Mouse (Mus musculus): Measurements from ENCODE around the gene Gm6993. TPM values are rescaled to one million over a fixed set of nuclear protein-coding genes. Genes with fewer than 3 reads are reported as not detected.

Gene Gm6993
- polyA plus RNA-seq, 1 experiment from 2014 or later: not detected

Other genes starting within 250 kb of the Gm6993 start
- 0.05 and 0.06 TPM in 2 replicates for gene Fam110c, start 166.9 kb upstream of the Gm6993 start, polyA plus RNA-seq (2015; fragmentation: Nextera tagmentation; extraction: Ambion mirVana)
- gene Lamb1, start 24.5 kb downstream of the Gm6993 start, polyA plus RNA-seq (2015; fragmentation: Nextera tagmentation; extraction: Ambion mirVana): 16.9 and 23.7 TPM in 2 replicates
- gene Dld, start 110.7 kb downstream of the Gm6993 start, polyA plus RNA-seq (2015; fragmentation: Nextera tagmentation; extraction: Ambion mirVana): 122 and 130 TPM in 2 replicates
- 0.09 and 0.11 TPM in 2 replicates for gene Slc26a3, start 150.1 kb downstream of the Gm6993 start, polyA plus RNA-seq (2015; fragmentation: Nextera tagmentation; extraction: Ambion mirVana)